Mouse (Mus musculus) kidney, postnatal 0 days (tissue): ENCODE results near the gene Tmem150b. TPM values are rescaled to one million over a fixed set of nuclear protein-coding genes. Genes with fewer than 3 reads are reported as not detected.

Source experiments
- ATAC-seq: fragments of 200-750 bp; cut with Nextera tagmentation; replicated peaks from 2 replicates; pipeline ENCODE4 v1.8.0; 2017; ENCODE audit warnings: low read depth, moderate number of reproducible peaks, moderate TSS enrichment, moderate library complexity; ENCODE audit not compliant: low FRiP score
- DNase-seq: peaks from one replicate; pipeline ENCODE4 v3.0.0-alpha.2; 2016; ENCODE audit warnings: low spot score
- H3K27ac ChIP-seq: fragments of 300-500 bp; sonication (generic); 2 replicates; pipeline ENCODE4 v1.5.1; 2014; ENCODE audit warnings: mild to moderate bottlenecking
- H3K27me3 ChIP-seq: fragments of 300-500 bp; sonication (generic); 2 replicates; pipeline ENCODE4 v1.6.1; 2014; ENCODE audit warnings: low read length, mixed read lengths; ENCODE audit not compliant: insufficient read depth
- H3K36me3 ChIP-seq: fragments of 300-500 bp; sonication (generic); 2 replicates; pipeline ENCODE4 v1.6.1; 2014; ENCODE audit warnings: low read length, mixed read lengths; ENCODE audit not compliant: insufficient read depth
- H3K4me1 ChIP-seq: fragments of 300-500 bp; sonication (generic); replicated peaks from 2 replicates; pipeline ENCODE4 v1.6.1; 2014; ENCODE audit warnings: antibody characterized with exemption, low read length, mixed read lengths; ENCODE audit not compliant: insufficient read depth
- H3K4me2 ChIP-seq: fragments of 300-500 bp; sonication (generic); 2 replicates; pipeline ENCODE4 v1.6.1; 2014; ENCODE audit warnings: mild to moderate bottlenecking, low read length, moderate library complexity, mixed read lengths
- H3K4me3 ChIP-seq: fragments of 300-500 bp; sonication (generic); replicated peaks from 2 replicates; pipeline ENCODE4 v1.5.1; 2014; ENCODE audit warnings: low read depth, low read length
- H3K9ac ChIP-seq: fragments of 300-500 bp; sonication (generic); 2 replicates; pipeline ENCODE4 v1.6.1; 2014; ENCODE audit warnings: low read depth, low read length
- H3K9me3 ChIP-seq: fragments of 300-500 bp; sonication (generic); replicated peaks from 2 replicates; pipeline ENCODE4 v1.6.1; 2016; ENCODE audit warnings: low read length, inconsistent platforms, mixed read lengths
- CTCF ChIP-seq: IDR thresholded peaks from 2 replicates; pipeline ENCODE4 v1.5.1; 2016; ENCODE audit warnings: antibody characterized with exemption, low read depth, mild to moderate bottlenecking, moderate library complexity
- WGBS: fragments of 180-500 bp; shearing (Covaris S2); extraction: QIAGEN DNeasy Blood & Tissue Kit; methylation state at CpG from one replicate; pipeline ENCODE4 v1.1.7; 2014; 5-methylcytosine and 5-hydroxymethylcytosine counted together
- polyA plus RNA-seq: library from polyadenylated mRNA; unstranded; fragments of >200 nt; fragmentation: Nextera tagmentation; extraction: Ambion mirVana; gene quantifications from 2 replicates; pipeline ENCODE4 v1.2.1, GENCODE M21; 2015

The Tmem150b gene
- polyA plus RNA-seq, 1 experiment from 2014 or later = 0.12 TPM

- WGBS = 1% methylated on average over 6 of the region's 18 CpGs
- H3K36me3 ChIP-seq = 0 out of 2 replicates have a peak, but pooled peaks cover 17% of the 10 kb centered on the region
These were observed 34.7 kb downstream of the Tmem150b start, which contains the start of gene Brsk1 for GRCm38 (mm10) chr7:4690387-4690786. Brsk1 (plus strand) TSS chr7:4690604.

GRCm38 (mm10) chr7:4684632-4685417 is 40.2 kb downstream of the Tmem150b start, which contains the start of gene Hspbp1:
Hspbp1 (minus strand) TSS chr7:4685068.
- Histone ChIP-seq H3K4me1 (peaks cover 6% of the 10 kb centered on the region; the same call in 1 of the 2 replicates), H3K9me3 (no peaks in the 10 kb centered on the region), H3K4me3 (peak within 1 kb of the TSS; percentile 81), H3K27me3 (no peaks in the 10 kb centered on the region), H3K9ac (peak within 1 kb of the TSS; percentile 60), H3K27ac (peak within 1 kb of the TSS; percentile 73), H3K4me2 (peak within 1 kb of the TSS; percentile 88), H3K36me3 (0 out of 2 replicates have a peak, but pooled peaks cover 4% of the 10 kb centered on the region)
- ATAC-seq = peak; percentile 98
- WGBS = under 1% methylated on average over 32 of the region's 32 CpGs
- no peak for TF ChIP-seq CTCF
- DNase-seq = peak; percentile 100

More at GRCm38 (mm10) chr7:4690387-4690786, 34.7 kb downstream of the Tmem150b start, which contains the start of gene Brsk1:
- Histone ChIP-seq H3K4me3 (peak within 1 kb of the TSS; percentile 81), H3K4me1 (no peaks in the 10 kb centered on the region; the same call in 1 of the 2 replicates), H3K9me3 (no peaks in the 10 kb centered on the region), H3K27ac (peak within 1 kb of the TSS; percentile 79), H3K27me3 (no peaks in the 10 kb centered on the region), H3K9ac (peak within 1 kb of the TSS; percentile 97), H3K4me2 (peak within 1 kb of the TSS; percentile 98)
- ATAC-seq (peak; percentile 76), DNase-seq (peak; percentile 92)
- no peak for TF ChIP-seq CTCF

GRCm38 (mm10) chr7:4684203-4684602 is 40.8 kb downstream of the Tmem150b start:
- 2% methylated on average over 13 of the region's 13 CpGs for WGBS
- Histone ChIP-seq H3K27me3 (no peaks in the 10 kb centered on the region), H3K27ac (peak overlapping the region; percentile 73; the same call in 1 of the 2 replicates), H3K4me2 (peak overlapping the region; percentile 88), H3K4me3 (peak overlapping the region; percentile 81), H3K4me1 (peaks cover 6% of the 10 kb centered on the region; the same call in 1 of the 2 replicates), H3K9me3 (no peaks in the 10 kb centered on the region), H3K36me3 (0 out of 2 replicates have a peak, but pooled peaks cover 6% of the 10 kb centered on the region), H3K9ac (peak overlapping the region; percentile 60)
- ATAC-seq (no peak), DNase-seq (no peak)
- no peak for TF ChIP-seq CTCF

GRCm38 (mm10) chr7:4683307-4683706 is 41.7 kb downstream of the Tmem150b start:
- no peak for TF ChIP-seq CTCF
- Histone ChIP-seq H3K4me1 (peaks cover 6% of the 10 kb centered on the region; the same call in 1 of the 2 replicates), H3K9me3 (no peaks in the 10 kb centered on the region), H3K27ac (no peak overlapping the region), H3K36me3 (0 out of 2 replicates have a peak, but pooled peaks cover 6% of the 10 kb centered on the region), H3K4me2 (no peak overlapping the region), H3K27me3 (no peaks in the 10 kb centered on the region), H3K4me3 (no peak overlapping the region), H3K9ac (no peak overlapping the region)
- DNase-seq (no peak), ATAC-seq (no peak)
- 83% methylated on average over 5 of the region's 5 CpGs for WGBS

- no peaks in the 10 kb centered on the region for H3K27me3 ChIP-seq
- no peak overlapping the region for H3K27ac ChIP-seq
- ATAC-seq (no peak), DNase-seq (no peak)
- H3K4me1 ChIP-seq = no peaks in the 10 kb centered on the region
- WGBS = 84% methylated on average over 7 of the region's 7 CpGs
- no peak for TF ChIP-seq CTCF
- H3K9ac ChIP-seq = no peak overlapping the region
- H3K9me3 ChIP-seq = no peaks in the 10 kb centered on the region
- no peak overlapping the region for H3K4me2 ChIP-seq
- no peak overlapping the region for H3K4me3 ChIP-seq
- H3K36me3 ChIP-seq = peaks cover 26% of the 10 kb centered on the region
These were observed 49.8 kb downstream of the Tmem150b start for GRCm38 (mm10) chr7:4675200-4675599.

- no peak overlapping the region for H3K9ac ChIP-seq
- H3K36me3 ChIP-seq = peaks cover 24% of the 10 kb centered on the region
- H3K9me3 ChIP-seq = no peaks in the 10 kb centered on the region
- no peaks in the 10 kb centered on the region for H3K4me1 ChIP-seq
- ATAC-seq (no peak), DNase-seq (no peak)
- WGBS = 90% methylated on average over 12 of the region's 12 CpGs
- H3K27me3 ChIP-seq = no peaks in the 10 kb centered on the region
- no peak overlapping the region for H3K27ac ChIP-seq
- TF ChIP-seq CTCF = no peak
- no peak overlapping the region for H3K4me3 ChIP-seq
- no peak overlapping the region for H3K4me2 ChIP-seq
These were observed 50.8 kb downstream of the Tmem150b start for GRCm38 (mm10) chr7:4674114-4674731.
